Mouse (Mus musculus) forebrain, embryonic 15.5 days (tissue): Measurements from ENCODE around the gene Cdx2. TPM values are rescaled to one million over a fixed set of nuclear protein-coding genes. Genes with fewer than 3 reads are reported as not detected.

Experiments used
- ATAC-seq: fragments of 200-750 bp; cut with Nextera tagmentation; replicated peaks from 2 replicates; pipeline ENCODE4 v1.8.0; 2017; ENCODE audit warnings: mild to moderate bottlenecking, moderate TSS enrichment, moderate library complexity
- H3K27ac ChIP-seq: fragments of 300-500 bp; sonication (generic); replicated peaks from 2 replicates; pipeline ENCODE4 v1.5.1; 2015; ENCODE audit warnings: mild to moderate bottlenecking, inconsistent platforms
- H3K27me3 ChIP-seq: fragments of 300-500 bp; sonication (generic); 2 replicates; pipeline ENCODE4 v1.6.1; 2015; ENCODE audit warnings: inconsistent platforms
- H3K36me3 ChIP-seq: fragments of 300-500 bp; sonication (generic); 2 replicates; pipeline ENCODE4 v1.6.1; 2015; ENCODE audit warnings: mild to moderate bottlenecking, inconsistent platforms
- H3K4me1 ChIP-seq: fragments of 300-500 bp; sonication (generic); 2 replicates; pipeline ENCODE4 v1.6.1; 2015; ENCODE audit warnings: inconsistent platforms
- H3K4me2 ChIP-seq: fragments of 300-500 bp; sonication (generic); replicated peaks from 2 replicates; pipeline ENCODE4 v1.6.1; 2015; ENCODE audit warnings: mild to moderate bottlenecking, inconsistent platforms
- H3K4me3 ChIP-seq: fragments of 300-500 bp; sonication (generic); 2 replicates; pipeline ENCODE4 v1.5.1; 2015; ENCODE audit warnings: mild to moderate bottlenecking, inconsistent platforms
- H3K9ac ChIP-seq: fragments of 300-500 bp; sonication (generic); replicated peaks from 2 replicates; pipeline ENCODE4 v1.6.1; 2015; ENCODE audit warnings: mild to moderate bottlenecking, inconsistent platforms
- H3K9me3 ChIP-seq: fragments of 300-500 bp; sonication (generic); 2 replicates; pipeline ENCODE4 v1.6.1; 2016; ENCODE audit warnings: inconsistent platforms
- WGBS: fragments of 180-500 bp; shearing (Covaris S2); methylation state at CpG from one replicate; pipeline ENCODE4 v1.1.7; 2015; ENCODE audit warnings: mixed read lengths; 5-methylcytosine and 5-hydroxymethylcytosine counted together
- microRNA-seq: library from miRNA; unstranded; fragments of <30 nt; microRNA quantifications from one replicate; pipeline ENCODE4, GENCODE M21; 2016
- polyA plus RNA-seq: library from polyadenylated mRNA; unstranded; fragments of >200 nt; fragmentation: Nextera tagmentation; extraction: Ambion mirVana; gene quantifications from 2 replicates; pipeline ENCODE4 v1.2.1, GENCODE M21; 2015

The Cdx2 gene
- polyA plus RNA-seq, 1 experiment from 2014 or later: not detected

DNA sequence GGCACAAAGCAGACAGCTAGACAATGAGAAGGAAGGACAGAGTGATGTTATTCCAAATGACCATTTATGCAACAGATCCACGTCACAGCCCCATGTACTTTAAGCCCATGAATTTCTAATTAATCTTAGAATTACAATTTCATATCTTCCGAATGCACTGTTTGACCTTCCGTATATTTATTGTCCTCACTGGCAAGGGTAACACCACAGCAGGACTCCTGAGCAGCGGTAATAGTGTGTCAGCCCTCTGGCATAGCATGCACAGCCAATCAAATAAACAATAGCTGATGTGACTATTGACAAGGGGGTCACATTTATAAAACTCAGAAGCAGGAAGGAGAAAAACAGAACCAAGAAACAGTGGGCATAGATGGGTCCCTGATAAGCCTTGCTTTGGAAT lies 46.3 kb downstream of the Cdx2 start:
- Histone ChIP-seq H3K27ac (no peak overlapping the region), H3K36me3 (no peaks in the 10 kb centered on the region), H3K4me3 (no peak overlapping the region), H3K9me3 (no peaks in the 10 kb centered on the region), H3K9ac (no peak overlapping the region), H3K4me1 (no peaks in the 10 kb centered on the region), H3K27me3 (peaks cover 27% of the 10 kb centered on the region), H3K4me2 (no peak overlapping the region)
- WGBS: 74% methylated on average over 4 of the region's 4 CpGs
- ATAC-seq: no peak

DNA sequence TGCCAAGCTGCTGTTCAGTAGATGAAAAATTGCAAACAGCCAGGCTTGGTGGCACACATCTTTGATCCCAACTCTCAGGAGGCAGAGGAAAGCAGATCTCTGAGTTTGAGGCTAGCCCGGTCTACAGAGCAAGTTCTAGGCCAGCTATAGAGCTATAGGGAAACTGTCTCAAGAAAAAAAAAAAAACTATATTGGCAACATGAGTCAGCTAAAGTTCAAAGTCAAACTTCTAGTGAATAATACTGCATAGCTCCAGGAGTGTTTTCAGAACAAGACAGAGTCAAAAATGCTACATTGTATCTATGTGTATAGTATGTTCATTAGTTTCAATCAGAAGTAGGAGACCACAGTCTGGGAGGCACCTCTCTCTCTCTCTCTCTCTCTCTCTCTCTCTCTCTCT lies 46.9 kb downstream of the Cdx2 start:
- Histone ChIP-seq H3K27me3 (peaks cover 21% of the 10 kb centered on the region; the same call in 1 of the 2 replicates), H3K4me2 (no peak overlapping the region), H3K9me3 (no peaks in the 10 kb centered on the region), H3K36me3 (no peaks in the 10 kb centered on the region), H3K4me1 (no peaks in the 10 kb centered on the region), H3K4me3 (no peak overlapping the region), H3K9ac (no peak overlapping the region), H3K27ac (no peak overlapping the region)
- WGBS: 97% methylated on average over 1 of the region's 1 CpGs
- no peak for ATAC-seq

Small RNA genes within 50 kb of the gene (microRNA-seq; reads per million reads assigned to microRNA genes)
- gene Mir7k: not detected

Other genes with a start within 250 kb of the Cdx2 start
- 9.9 and 10.8 TPM in 2 replicates for gene Lnx2, start 230.7 kb downstream of the Cdx2 start, polyA plus RNA-seq
- 114 TPM in 2 replicates for gene Polr1d, start 230.2 kb downstream of the Cdx2 start, polyA plus RNA-seq
- gene Gsx1, start 118.6 kb downstream of the Cdx2 start, polyA plus RNA-seq: 2.1 and 3.3 TPM in 2 replicates
- not detected in 2 replicates for gene Pdx1, start 37.3 kb downstream of the Cdx2 start, polyA plus RNA-seq
- not detected in 2 replicates for gene Urad, start 15.2 kb upstream of the Cdx2 start, polyA plus RNA-seq
- 0.09 and 0.19 TPM in 2 replicates for gene Flt3, start 93.2 kb upstream of the Cdx2 start, polyA plus RNA-seq
- gene Pan3, start 122.9 kb upstream of the Cdx2 start, polyA plus RNA-seq: 67.7 and 71.9 TPM in 2 replicates